Mouse (Mus musculus) cerebellum, adult 9-10 months (tissue): Measurements from ENCODE around the gene Fat2.

ENCODE experiments used
- DNase-seq: peaks from one replicate; pipeline ENCODE4 v3.0.0; 2022

The Fat2 gene

DNA sequence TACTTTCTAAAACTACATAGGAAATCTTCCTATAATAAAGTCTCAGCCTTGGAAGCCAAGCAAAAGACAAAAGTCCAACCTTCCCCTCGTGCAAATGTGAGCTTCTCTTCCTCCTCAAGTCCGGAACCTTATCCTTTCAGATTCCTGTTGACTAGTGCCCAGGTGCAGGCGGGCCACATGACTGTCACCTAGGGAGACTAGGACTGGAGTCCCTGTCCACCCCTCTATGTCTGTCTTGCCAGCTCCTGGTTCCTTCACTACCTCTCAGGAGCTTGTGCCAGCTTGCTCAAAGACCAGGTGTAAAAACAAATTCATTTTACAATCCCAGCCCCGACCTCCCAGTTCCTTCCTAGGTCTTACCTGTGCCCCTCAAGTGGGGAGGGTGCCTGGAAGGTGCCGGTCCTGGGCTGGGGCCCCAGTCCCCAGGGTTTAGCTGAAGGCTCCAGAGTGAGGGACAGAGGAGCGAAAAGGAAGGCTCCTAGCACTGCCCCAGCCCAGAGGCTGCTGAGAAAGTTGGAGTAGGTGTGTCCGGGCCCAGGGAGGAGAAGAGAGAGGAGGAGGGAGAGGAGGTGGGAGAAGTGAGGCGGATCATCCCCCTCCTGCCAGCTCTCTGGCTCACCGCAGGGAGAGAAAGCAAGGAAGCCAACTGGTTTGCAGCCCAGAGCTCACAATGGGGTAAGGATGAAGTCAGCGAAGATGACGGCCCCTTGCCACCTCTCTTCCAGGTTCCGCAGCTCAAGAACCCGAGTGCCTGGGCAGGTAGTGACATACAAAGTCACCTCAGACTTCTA is at the start of gene Fat2:
Fat2 (minus strand) TSS at position 464 of the 791 bp plus-strand sequence.
- DNase-seq = peak; percentile 96

DNA sequence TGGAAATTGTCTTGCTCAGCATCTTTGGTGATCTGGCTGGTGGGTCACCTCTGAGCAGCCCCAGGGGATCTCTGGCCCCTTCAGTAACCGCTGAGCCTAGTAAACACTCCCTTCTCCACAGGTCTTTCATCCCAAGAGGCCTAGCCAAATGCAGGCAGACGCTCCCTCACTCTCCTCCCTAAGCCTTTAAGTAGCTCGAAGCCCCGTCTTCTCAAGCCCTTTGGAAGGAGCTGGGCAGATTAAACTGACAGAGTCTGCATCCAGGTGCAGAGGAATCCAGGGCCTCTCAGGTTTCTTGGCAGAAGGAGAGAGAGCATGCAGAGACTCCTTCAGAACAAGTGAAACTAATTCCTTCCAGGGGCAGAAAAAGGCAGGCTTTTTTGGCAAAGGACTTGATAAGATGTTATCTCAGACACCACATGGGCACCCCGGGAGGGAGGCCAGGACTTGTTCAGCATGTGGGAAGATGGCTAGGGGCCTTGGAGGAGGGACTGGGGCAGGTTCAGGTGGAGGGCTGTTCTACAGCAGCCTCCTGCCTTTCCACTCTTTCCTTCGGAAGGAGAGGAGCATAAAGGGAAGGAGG is 47.2 kb upstream of the Fat2 start:
- no peak for DNase-seq

DNA sequence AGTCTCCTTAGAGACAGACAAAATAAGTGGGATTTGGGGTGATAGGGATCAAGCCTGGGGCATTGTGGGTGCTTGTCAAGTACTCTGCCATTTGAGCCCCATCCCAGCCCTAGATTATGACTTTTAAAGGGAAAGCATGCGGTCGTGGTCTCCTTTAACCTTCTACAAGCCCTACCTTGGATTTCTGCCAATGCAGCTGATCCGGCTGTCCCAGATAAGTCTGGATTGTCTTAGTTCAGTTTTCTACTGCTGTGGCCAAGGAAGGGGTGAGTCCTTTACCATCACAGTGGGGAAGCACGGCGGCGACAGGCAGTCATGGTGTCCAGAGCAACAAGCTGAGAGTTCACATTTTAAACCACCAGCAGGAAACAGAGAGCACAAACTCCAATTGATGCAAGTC is 44.5 kb upstream of the Fat2 start:
- DNase-seq = peak; percentile 36

DNA sequence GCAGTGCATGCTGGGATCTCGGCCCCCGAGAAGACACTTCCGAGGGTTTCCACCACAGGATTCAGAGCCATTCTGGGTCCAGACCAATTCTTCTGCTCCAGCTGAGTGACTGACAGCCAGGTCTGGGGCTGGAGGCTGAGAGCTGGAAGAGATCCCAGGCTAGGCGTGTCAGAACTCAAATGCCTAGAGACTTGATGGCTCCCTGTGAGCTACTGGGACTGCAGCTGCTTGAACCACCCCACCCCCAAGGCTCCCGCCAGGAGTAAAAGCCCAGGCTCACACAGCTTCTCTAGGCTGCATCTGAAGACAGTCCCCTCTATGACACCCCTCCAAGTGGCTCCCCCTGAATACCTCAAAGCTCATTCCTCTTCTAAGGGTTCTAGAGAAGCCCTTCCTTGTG is 42.0 kb upstream of the Fat2 start:
- peak; percentile 40 for DNase-seq

GRCm38 (mm10) chr11:55373838-55374237 is 37.5 kb upstream of the Fat2 start:
- no peak for DNase-seq

GRCm38 (mm10) chr11:55373373-55373772 is 37.0 kb upstream of the Fat2 start:
- no peak for DNase-seq

DNA sequence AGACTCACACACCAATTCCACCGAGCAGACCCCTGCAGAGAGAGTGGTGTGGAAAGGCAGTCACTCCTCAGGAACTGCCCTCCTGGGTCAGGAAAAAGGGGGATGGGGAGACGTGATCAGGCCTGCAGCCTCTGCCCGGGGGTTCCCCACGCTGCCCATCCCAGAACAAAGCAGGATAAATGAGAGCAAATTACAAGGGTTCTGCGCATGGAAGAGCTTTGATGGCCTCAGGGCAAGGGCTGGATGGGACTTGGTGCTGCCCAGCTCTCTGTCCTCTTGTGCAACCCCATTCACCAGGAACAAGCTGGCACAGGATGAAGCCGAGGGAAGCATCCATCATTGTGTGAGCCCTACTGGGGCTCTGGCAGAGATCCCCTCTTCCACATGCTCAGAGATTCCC is 35.6 kb upstream of the Fat2 start:
- DNase-seq = no peak

GRCm38 (mm10) chr11:55369093-55369471 is 32.7 kb upstream of the Fat2 start:
- no peak for DNase-seq

DNA sequence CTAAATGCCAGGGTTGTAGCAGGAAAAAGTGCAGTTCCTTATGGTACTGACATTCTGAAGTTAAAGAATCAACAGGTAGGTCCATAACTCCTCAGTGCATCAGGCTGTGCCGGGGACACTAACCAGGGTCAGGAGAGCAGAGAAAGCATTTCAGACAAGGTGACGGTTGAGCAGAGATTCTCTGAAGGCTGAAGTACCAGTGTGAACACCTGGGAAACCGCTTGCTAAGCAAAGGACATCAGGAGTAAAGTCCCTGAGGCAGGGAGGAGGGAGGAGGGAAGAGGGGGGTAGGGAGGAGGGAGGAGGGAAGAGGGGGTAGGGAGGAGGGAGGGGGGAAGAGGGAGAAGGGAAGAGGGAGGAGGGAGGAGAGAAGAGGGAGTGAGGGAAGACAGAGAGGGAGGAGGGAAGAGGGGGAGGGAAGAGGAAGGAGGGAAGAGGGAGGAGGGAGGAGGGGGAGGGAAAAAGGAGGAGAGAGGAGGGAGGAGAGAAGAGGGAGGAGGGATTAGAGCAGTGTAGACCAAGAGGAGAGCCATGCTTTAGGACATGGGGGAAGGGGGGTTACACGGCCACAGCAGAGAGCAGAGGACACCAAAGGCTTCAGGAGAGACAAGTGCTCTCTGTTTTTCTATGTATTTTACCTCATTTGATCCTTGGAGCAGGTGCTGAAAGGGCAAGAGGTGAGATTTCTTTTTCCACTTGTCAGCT is 32.2 kb upstream of the Fat2 start:
- DNase-seq = no peak

DNA sequence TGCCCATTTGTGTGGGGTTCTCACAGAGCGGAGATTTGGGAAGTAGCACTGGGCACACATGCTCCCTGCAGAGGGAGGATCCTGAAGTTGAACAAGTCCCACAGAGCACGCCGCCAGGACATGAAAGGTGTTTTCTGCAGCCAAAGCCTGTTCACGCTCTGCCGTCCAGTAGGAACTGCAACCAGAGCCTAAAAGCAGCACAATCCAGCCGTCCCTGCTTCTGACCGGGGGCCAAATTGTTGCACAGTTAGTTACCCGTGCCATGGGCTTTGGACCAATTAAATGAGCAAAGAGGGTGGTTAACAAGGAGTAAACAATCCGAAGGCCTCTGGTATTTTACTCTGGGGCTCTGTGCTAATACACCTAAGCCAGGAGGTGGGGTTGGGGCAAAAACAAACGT is 31.4 kb upstream of the Fat2 start:
- no peak for DNase-seq

DNA sequence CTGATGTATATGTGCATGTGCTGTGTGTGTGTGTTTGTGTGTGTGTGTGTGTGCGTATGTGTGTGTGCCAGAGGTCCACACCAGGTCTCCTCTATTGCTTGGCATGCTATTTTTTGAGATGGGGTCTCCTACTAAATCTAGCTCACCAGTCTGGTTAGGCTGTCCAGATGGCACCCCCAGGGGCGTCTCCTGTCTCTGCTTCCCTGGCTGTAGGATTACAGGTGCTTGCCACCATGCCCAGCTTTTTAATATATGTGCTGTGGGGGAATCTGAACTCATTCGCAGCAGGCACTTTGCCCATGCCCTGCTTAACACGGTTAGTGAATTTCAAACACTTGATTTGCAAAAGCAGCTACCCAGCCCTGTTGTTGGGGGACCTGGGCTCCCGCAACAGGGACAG is 29.5 kb upstream of the Fat2 start:
- no peak for DNase-seq

DNA sequence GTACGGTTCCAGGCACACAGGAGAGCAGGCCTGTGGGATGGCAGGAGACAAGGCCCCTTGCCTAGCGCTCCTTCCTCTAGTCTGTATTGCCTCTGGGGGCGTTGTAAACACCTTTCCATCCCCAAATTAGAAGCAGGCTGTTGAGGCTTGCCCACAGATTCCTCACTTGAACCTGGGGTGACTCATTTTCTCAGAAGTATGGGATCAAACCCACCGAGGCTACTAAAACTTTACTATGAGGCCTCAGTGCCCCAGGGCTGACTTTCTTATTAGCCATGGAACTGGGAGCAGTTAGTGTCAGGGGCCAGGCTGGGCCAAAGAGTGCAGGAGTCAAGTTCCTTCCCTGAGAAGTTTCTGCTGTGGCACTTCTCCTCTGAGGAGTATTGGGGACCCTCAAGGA is 28.9 kb upstream of the Fat2 start:
- no peak for DNase-seq

- no peak for DNase-seq
Measured at GRCm38 (mm10) chr11:55364662-55365061, 28.3 kb upstream of the Fat2 start.

GRCm38 (mm10) chr11:55358094-55358783 is 21.9 kb upstream of the Fat2 start:
- DNase-seq = no peak

DNA sequence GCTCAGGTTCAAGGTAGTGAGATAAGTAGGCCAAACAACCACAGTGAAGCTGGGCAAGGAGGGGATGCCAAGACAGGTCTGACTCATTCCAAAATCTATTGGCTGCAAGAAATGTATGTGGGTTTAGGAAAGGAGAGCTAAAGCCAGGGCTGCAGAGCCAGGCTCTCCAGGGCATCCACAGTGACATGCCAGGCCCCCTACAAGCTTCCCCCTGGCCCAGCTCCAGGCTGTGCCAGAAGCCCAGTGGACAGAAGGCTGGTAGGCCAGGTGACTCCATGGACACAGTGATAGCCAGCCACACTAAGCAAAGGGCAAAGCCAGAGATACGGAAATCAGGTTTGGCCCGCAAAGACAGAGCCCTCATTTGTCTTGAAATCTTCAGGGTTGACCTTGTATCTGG is 20.5 kb upstream of the Fat2 start:
- peak; percentile 98 for DNase-seq

- DNase-seq = peak; percentile 100
Measured at GRCm38 (mm10) chr11:55341961-55342371, 5.6 kb upstream of the Fat2 start.

DNA sequence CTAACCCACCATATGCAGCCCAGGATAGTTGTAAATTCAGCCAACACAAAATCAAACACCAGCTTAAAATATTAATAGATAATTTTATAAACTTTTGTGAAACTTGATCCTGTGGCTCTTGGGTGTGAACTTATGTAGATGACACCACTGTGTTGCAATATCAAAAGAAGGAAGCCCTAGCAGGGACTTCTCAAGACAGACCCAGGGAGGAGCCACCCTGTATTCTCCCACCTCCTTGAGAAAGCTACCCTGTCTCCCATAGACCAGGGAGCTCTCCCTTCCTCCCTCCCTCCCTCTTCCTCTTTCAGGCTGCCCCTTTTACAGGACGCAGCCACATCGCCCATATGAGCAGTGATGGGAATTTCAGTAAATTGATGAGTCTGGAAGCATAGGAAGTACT is 4.4 kb upstream of the Fat2 start:
- DNase-seq = no peak

DNA sequence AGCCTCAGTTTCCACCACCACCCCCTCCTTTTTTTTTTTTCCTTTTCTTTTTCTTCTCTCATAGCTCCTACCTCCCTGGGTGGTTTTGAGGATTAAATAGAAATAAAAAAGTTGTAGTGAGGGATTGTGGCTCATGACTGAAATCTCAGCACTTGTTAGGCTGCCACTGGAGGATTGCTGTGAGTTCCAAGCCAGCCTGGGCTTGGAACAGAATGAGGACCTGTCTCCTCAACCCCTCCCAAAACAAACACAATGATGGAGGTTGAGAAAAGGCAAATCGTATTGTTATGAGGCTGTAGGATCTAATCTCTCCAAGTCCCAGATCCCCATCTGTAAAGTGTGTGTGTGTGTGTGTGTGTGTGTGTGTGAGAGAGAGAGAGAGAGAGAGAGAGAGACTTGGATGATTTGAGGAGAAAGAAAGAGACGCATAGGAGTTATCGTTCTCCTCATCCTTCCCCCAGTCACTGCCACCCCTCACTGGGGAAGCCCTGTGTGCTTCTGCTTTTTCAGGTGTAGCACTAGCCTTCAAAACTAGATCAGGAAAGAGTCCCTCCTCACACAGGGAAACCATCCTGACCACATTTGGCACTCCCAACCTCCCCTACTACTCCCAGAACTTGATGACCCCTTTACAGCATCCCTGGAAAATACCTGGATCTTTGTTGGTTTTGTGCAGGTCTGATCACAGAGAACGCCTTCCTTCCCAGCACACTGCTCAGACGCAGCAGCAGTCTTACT is 837 bp upstream of the Fat2 start:
- peak; percentile 65 for DNase-seq

- peak; percentile 71 for DNase-seq
Measured at GRCm38 (mm10) chr11:55335314-55336076, 869 bp downstream of the Fat2 start.

DNA sequence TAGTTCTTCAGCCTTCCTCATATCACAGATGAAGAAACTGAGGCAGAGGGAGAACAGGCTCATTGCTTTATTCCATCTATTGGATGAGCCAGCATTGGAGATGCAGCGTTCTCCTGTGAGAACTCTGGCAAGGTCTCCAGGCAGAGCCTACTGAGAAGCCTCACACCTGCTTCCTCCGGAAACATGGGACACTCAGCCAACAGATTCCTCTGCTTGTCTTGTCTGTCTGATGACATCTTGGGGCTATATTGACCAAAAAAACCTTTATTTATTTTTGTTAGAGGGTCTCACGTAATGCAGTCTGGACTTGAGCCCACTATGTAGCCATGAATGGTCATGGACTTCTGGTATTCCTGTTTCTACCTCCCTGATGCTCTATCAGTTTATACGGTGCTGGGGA is 1.8 kb downstream of the Fat2 start:
- DNase-seq = peak; percentile 78

GRCm38 (mm10) chr11:55334063-55334462 is 2.3 kb downstream of the Fat2 start:
- DNase-seq = no peak
